Mouse (Mus musculus): Measurements from ENCODE around the gene Gm10645.

- TF ChIP-seq CTCF (conservative IDR thresholded peaks at IDR 0.05; ENCODE audit: insufficient read depth, insufficient read length, low read depth, low read length) (no peak), POLR2A (IDR thresholded peaks at IDR 0.05; ENCODE audit: low read depth, low read length) (no peak)
Measured at GRCm38 (mm10) chr8:83176785-83177184, 10.8 kb upstream of the Gm10645 start.
